Mouse (Mus musculus): Measurements from ENCODE around the gene Ifitm3. TPM values are rescaled to one million over a fixed set of nuclear protein-coding genes. Genes with fewer than 3 reads are reported as not detected.

Ifitm3 gene
- polyA plus RNA-seq, 1 experiment from 2014 or later, result 21.0 TPM

DNA sequence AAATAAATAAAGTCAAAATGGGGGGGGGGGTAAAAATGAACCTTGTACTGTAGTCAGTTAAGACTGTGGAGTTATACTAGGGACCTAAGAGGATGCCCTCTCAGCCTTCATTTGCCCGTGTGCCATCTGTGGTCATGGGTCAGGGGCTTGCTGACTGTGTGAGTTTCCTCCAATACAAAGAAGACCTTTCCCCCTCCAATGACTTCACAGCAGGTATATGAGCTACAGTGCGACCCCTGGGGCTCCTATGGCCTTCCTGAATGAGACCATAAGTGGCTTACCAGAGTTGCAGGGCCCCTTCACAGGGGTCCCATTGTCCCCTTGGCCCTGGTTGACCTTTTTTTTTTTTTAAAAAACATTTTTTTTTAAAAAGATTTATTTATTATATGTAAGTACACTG lies 49.2 kb downstream of the Ifitm3 start:
- no peak for ATAC-seq (ENCODE audit: insufficient read depth, low FRiP score, low TSS enrichment)
- H3K9me3 ChIP-seq (ENCODE audit: control insufficient read depth, low read length), result no peaks in the 10 kb centered on the region
- whole genome bisulfite sequencing, result 29% methylated on average over 2 of the region's 2 CpGs

DNA sequence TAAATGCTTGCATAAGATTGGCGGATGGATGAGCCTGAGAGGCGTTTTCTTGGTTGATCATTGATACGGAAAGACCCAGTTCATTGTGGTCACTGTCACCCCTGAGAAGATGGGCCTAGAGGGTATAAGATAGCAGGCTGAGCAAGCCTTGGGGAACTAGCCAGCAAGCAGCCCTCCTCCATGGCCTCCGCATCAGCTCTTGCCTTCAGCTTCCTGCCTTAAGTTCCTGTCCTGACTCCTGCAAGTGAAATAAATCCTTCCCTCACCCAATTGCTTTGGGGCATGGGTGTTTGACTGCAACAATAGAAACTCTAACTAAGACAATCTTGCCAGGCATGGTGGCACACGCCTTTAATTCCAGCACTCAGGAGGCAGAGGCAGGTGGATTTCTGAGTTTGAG lies 50.5 kb downstream of the Ifitm3 start:
- H3K9ac ChIP-seq (ENCODE audit: low read length), result no peak overlapping the region
- no peak overlapping the region for H3K4me2 ChIP-seq (ENCODE audit: low read depth)
- no peaks in the 10 kb centered on the region for H3K36me3 ChIP-seq (ENCODE audit: control insufficient read depth, insufficient read depth, low read length)
- H3K27me3 ChIP-seq (ENCODE audit: control insufficient read depth, insufficient read depth, low read length), result no peaks in the 10 kb centered on the region
- peaks cover 5% of the 10 kb centered on the region; the same call in 1 of the 2 replicates for H3K4me1 ChIP-seq (ENCODE audit: control insufficient read depth, insufficient read depth, low read length)
- no peak overlapping the region for H3K27ac ChIP-seq (ENCODE audit: low read depth, low read length)
- H3K9me3 ChIP-seq (ENCODE audit: control insufficient read depth, low read length), result no peaks in the 10 kb centered on the region
- DNase-seq (ENCODE audit: low spot score), result no peak
- WGBS, result 55% methylated on average over 5 of the region's 5 CpGs
- no peak for ATAC-seq (ENCODE audit: insufficient read depth, low FRiP score, low TSS enrichment)
- no peak overlapping the region for H3K4me3 ChIP-seq (ENCODE audit: low read depth, low read length)

More for the DNA sequence above, 49.2 kb downstream of the Ifitm3 start:
- Histone ChIP-seq H3K36me3 (ENCODE audit: control insufficient read depth, insufficient read depth, low read length) (no peaks in the 10 kb centered on the region), H3K27ac (ENCODE audit: low read depth, low read length) (no peak overlapping the region), H3K4me2 (ENCODE audit: low read depth) (no peak overlapping the region), H3K4me1 (ENCODE audit: control insufficient read depth, insufficient read depth, low read length) (peaks cover 5% of the 10 kb centered on the region; the same call in 1 of the 2 replicates), H3K27me3 (ENCODE audit: control insufficient read depth, insufficient read depth, low read length) (no peaks in the 10 kb centered on the region), H3K4me3 (ENCODE audit: low read depth, low read length) (no peak overlapping the region), H3K9ac (ENCODE audit: low read length) (no peak overlapping the region)
- DNase-seq (ENCODE audit: low spot score), result no peak

Other genes with a start within 250 kb of the Ifitm3 start
- gene Cyp2e1, start 247.0 kb downstream of the Ifitm3 start, polyA plus RNA-seq (2014; fragmentation: Nextera tagmentation; extraction: Ambion mirVana), result not detected in 2 replicates
- 0.22 TPM in 1 of 2 replicates, not detected in the other for gene Syce1, start 222.9 kb downstream of the Ifitm3 start, polyA plus RNA-seq (2014; fragmentation: Nextera tagmentation; extraction: Ambion mirVana)
- 6.5 and 7.7 TPM in 2 replicates for gene Zfp941, start 188.6 kb downstream of the Ifitm3 start, polyA plus RNA-seq (2014; fragmentation: Nextera tagmentation; extraction: Ambion mirVana)
- 0.34 TPM in 1 of 2 replicates, not detected in the other for gene Urah, start 175.8 kb downstream of the Ifitm3 start, polyA plus RNA-seq (2014; fragmentation: Nextera tagmentation; extraction: Ambion mirVana)
- not detected in 2 replicates for gene Scgb1c1, start 165.2 kb downstream of the Ifitm3 start, polyA plus RNA-seq (2014; fragmentation: Nextera tagmentation; extraction: Ambion mirVana)
- gene Odf3, start 163.0 kb downstream of the Ifitm3 start, polyA plus RNA-seq (2014; fragmentation: Nextera tagmentation; extraction: Ambion mirVana), result not detected in 2 replicates
- not detected in 2 replicates for gene Gm45785, start 154.4 kb downstream of the Ifitm3 start, polyA plus RNA-seq (2014; fragmentation: Nextera tagmentation; extraction: Ambion mirVana)
- 73.3 and 82.2 TPM in 2 replicates for gene Ric8a, start 153.8 kb downstream of the Ifitm3 start, polyA plus RNA-seq (2014; fragmentation: Nextera tagmentation; extraction: Ambion mirVana)
- 27.4 and 31.1 TPM in 2 replicates for gene Bet1l, start 153.2 kb downstream of the Ifitm3 start, polyA plus RNA-seq (2014; fragmentation: Nextera tagmentation; extraction: Ambion mirVana)
- 158 and 199 TPM in 2 replicates for gene Psmd13, start 128.8 kb downstream of the Ifitm3 start, polyA plus RNA-seq (2014; fragmentation: Nextera tagmentation; extraction: Ambion mirVana)
- 22.4 and 26.0 TPM in 2 replicates for gene Sirt3, start 128.5 kb downstream of the Ifitm3 start, polyA plus RNA-seq (2014; fragmentation: Nextera tagmentation; extraction: Ambion mirVana)
- 0.81 and 4.2 TPM in 2 replicates for gene Cox8b, start 110.3 kb downstream of the Ifitm3 start, polyA plus RNA-seq (2014; fragmentation: Nextera tagmentation; extraction: Ambion mirVana)
- 0.15 and 0.20 TPM in 2 replicates for gene Nlrp6, start 89.9 kb downstream of the Ifitm3 start, polyA plus RNA-seq (2014; fragmentation: Nextera tagmentation; extraction: Ambion mirVana)
- 13.3 and 15.8 TPM in 2 replicates for gene Pgghg, start 69.4 kb downstream of the Ifitm3 start, polyA plus RNA-seq (2014; fragmentation: Nextera tagmentation; extraction: Ambion mirVana)
- 1.2 and 1.4 TPM in 2 replicates for gene Ifitm5, start 60.5 kb downstream of the Ifitm3 start, polyA plus RNA-seq (2014; fragmentation: Nextera tagmentation; extraction: Ambion mirVana)
- 0.69 TPM in 1 of 2 replicates, not detected in the other for gene Gm45717, start 54.8 kb downstream of the Ifitm3 start, polyA plus RNA-seq (2014; fragmentation: Nextera tagmentation; extraction: Ambion mirVana)
- 383 and 395 TPM in 2 replicates for gene Ifitm2, start 54.8 kb downstream of the Ifitm3 start, polyA plus RNA-seq (2014; fragmentation: Nextera tagmentation; extraction: Ambion mirVana)
- 8.3 and 12.5 TPM in 2 replicates for gene Ifitm1, start 43.5 kb downstream of the Ifitm3 start, polyA plus RNA-seq (2014; fragmentation: Nextera tagmentation; extraction: Ambion mirVana)
- gene Ifitm6, start 7.2 kb upstream of the Ifitm3 start, polyA plus RNA-seq (2014; fragmentation: Nextera tagmentation; extraction: Ambion mirVana), result not detected in 2 replicates
- not detected in 2 replicates for gene Gm17387, start 18.4 kb upstream of the Ifitm3 start, polyA plus RNA-seq (2014; fragmentation: Nextera tagmentation; extraction: Ambion mirVana)
- gene B4galnt4, start 50.3 kb upstream of the Ifitm3 start, polyA plus RNA-seq (2014; fragmentation: Nextera tagmentation; extraction: Ambion mirVana), result 14.5 and 17.1 TPM in 2 replicates
- 2.3 and 2.7 TPM in 2 replicates for gene Pkp3, start 67.4 kb upstream of the Ifitm3 start, polyA plus RNA-seq (2014; fragmentation: Nextera tagmentation; extraction: Ambion mirVana)
- 2.4 and 3.1 TPM in 2 replicates for gene Sigirr, start 89.8 kb upstream of the Ifitm3 start, polyA plus RNA-seq (2014; fragmentation: Nextera tagmentation; extraction: Ambion mirVana)
- gene Ano9, start 107.0 kb upstream of the Ifitm3 start, polyA plus RNA-seq (2014; fragmentation: Nextera tagmentation; extraction: Ambion mirVana), result 0.09 TPM in 1 of 2 replicates, not detected in the other
- gene Ptdss2, start 111.6 kb upstream of the Ifitm3 start, polyA plus RNA-seq (2014; fragmentation: Nextera tagmentation; extraction: Ambion mirVana), result 69.0 and 69.5 TPM in 2 replicates
- 69.5 and 69.7 TPM in 2 replicates for gene Rnh1, start 162.1 kb upstream of the Ifitm3 start, polyA plus RNA-seq (2014; fragmentation: Nextera tagmentation; extraction: Ambion mirVana)
- gene Hras, start 183.2 kb upstream of the Ifitm3 start, polyA plus RNA-seq (2014; fragmentation: Nextera tagmentation; extraction: Ambion mirVana), result 111 and 122 TPM in 2 replicates
- 9.1 and 9.5 TPM in 2 replicates for gene Lrrc56, start 183.4 kb upstream of the Ifitm3 start, polyA plus RNA-seq (2014; fragmentation: Nextera tagmentation; extraction: Ambion mirVana)
- gene Lmntd2, start 203.3 kb upstream of the Ifitm3 start, polyA plus RNA-seq (2014; fragmentation: Nextera tagmentation; extraction: Ambion mirVana), result 1.9 and 2.0 TPM in 2 replicates
- gene Rassf7, start 205.1 kb upstream of the Ifitm3 start, polyA plus RNA-seq (2014; fragmentation: Nextera tagmentation; extraction: Ambion mirVana), result 34.4 and 45.7 TPM in 2 replicates
- 90.3 and 93.3 TPM in 2 replicates for gene Phrf1, start 218.0 kb upstream of the Ifitm3 start, polyA plus RNA-seq (2014; fragmentation: Nextera tagmentation; extraction: Ambion mirVana)

Data from neural tube, embryonic 11.5 days (tissue).